Mouse (Mus musculus): Measurements from ENCODE around the gene Dcaf8. TPM values are rescaled to one million over a fixed set of nuclear protein-coding genes. Genes with fewer than 3 reads are reported as not detected.

Gene Dcaf8
- total RNA-seq, 2 experiments from 2014 or later, result 165 to 181 TPM

- no peak for DNase-seq
- intact Hi-C loops (cut with DNase I), result loop anchor here (10.0 kb wide), 1 partner anchor 64 kb away; the partner anchor contains the start of gene Pea15a
Measured at GRCm38 (mm10) chr1:172140825-172141224, 7.1 kb upstream of the Dcaf8 start.

- intact Hi-C loops (cut with DNase I), result loop anchor here (10.0 kb wide), 1 partner anchor 63 kb away; the partner anchor contains the start of gene Pea15a
- DNase-seq, result no peak
Measured at GRCm38 (mm10) chr1:172141529-172141928, 6.4 kb upstream of the Dcaf8 start.

- intact Hi-C loops (cut with DNase I), result loop anchor here (10.0 kb wide), 1 partner anchor 61 kb away; the partner anchor contains the start of gene Pea15a
- peak in 1 of 2 experiments; percentile 42 for DNase-seq
Measured at GRCm38 (mm10) chr1:172143570-172143969, 4.3 kb upstream of the Dcaf8 start.

GRCm38 (mm10) chr1:172148279-172148954 is 533 bp downstream of the Dcaf8 start:
- intact Hi-C loops (cut with DNase I), result loop anchor here (5.0 to 10.0 kb wide), 3 partner anchors 56 to 164 kb away; partner anchors contain the start of gene Pea15a
- peak in 1 of 2 experiments; percentile 22 for DNase-seq

GRCm38 (mm10) chr1:172148955-172149815 is 1.3 kb downstream of the Dcaf8 start:
- intact Hi-C loops (cut with DNase I), result loop anchor here (5.0 to 10.0 kb wide), 3 partner anchors 56 to 163 kb away; partner anchors contain the start of gene Pea15a
- DNase-seq, result no peak

- intact Hi-C loops (cut with DNase I), result no loop called here
- no peak for DNase-seq
Measured at GRCm38 (mm10) chr1:172154536-172154935, 6.7 kb downstream of the Dcaf8 start.

- no peak for DNase-seq
- intact Hi-C loops (cut with DNase I), result no loop called here
Measured at GRCm38 (mm10) chr1:172155518-172155917, 7.6 kb downstream of the Dcaf8 start.

- DNase-seq, result no peak
Measured at GRCm38 (mm10) chr1:172159970-172160369, 12.1 kb downstream of the Dcaf8 start.

GRCm38 (mm10) chr1:172160508-172160907 is 12.6 kb downstream of the Dcaf8 start:
- no peak for DNase-seq
- intact Hi-C loops (cut with DNase I), result loop anchor here (5.0 kb wide), 1 partner anchor 87 kb away; no protein-coding TSS in a partner anchor

More at GRCm38 (mm10) chr1:172159970-172160369, 12.1 kb downstream of the Dcaf8 start:
- intact Hi-C loops (cut with DNase I), result loop anchor here (5.0 kb wide), 1 partner anchor 87 kb away; no protein-coding TSS in a partner anchor

GRCm38 (mm10) chr1:172162009-172162408 is 14.1 kb downstream of the Dcaf8 start:
- DNase-seq, result no peak
- intact Hi-C loops (cut with DNase I), result loop anchor here (5.0 kb wide), 1 partner anchor 85 kb away; no protein-coding TSS in a partner anchor

GRCm38 (mm10) chr1:172162959-172163358 is 15.1 kb downstream of the Dcaf8 start:
- intact Hi-C loops (cut with DNase I), result loop anchor here (5.0 kb wide), 1 partner anchor 84 kb away; no protein-coding TSS in a partner anchor
- no peak for DNase-seq

GRCm38 (mm10) chr1:172167911-172168310 is 20.0 kb downstream of the Dcaf8 start:
- intact Hi-C loops (cut with DNase I), result no loop called here
- DNase-seq, result no peak

- no peak for DNase-seq
- intact Hi-C loops (cut with DNase I), result no loop called here
Measured at GRCm38 (mm10) chr1:172169809-172170208, 21.9 kb downstream of the Dcaf8 start.

- intact Hi-C loops (cut with DNase I), result no loop called here
- DNase-seq, result no peak
Measured at GRCm38 (mm10) chr1:172172381-172172780, 24.5 kb downstream of the Dcaf8 start.

- intact Hi-C loops (cut with DNase I), result no loop called here
- DNase-seq, result no peak
Measured at GRCm38 (mm10) chr1:172173181-172173580, 25.3 kb downstream of the Dcaf8 start.

- DNase-seq, result no peak
Measured at GRCm38 (mm10) chr1:172177791-172178190, 29.9 kb downstream of the Dcaf8 start.

GRCm38 (mm10) chr1:172179102-172179501 is 31.2 kb downstream of the Dcaf8 start:
- intact Hi-C loops (cut with DNase I), result no loop called here
- DNase-seq, result no peak

More at GRCm38 (mm10) chr1:172177791-172178190, 29.9 kb downstream of the Dcaf8 start:
- intact Hi-C loops (cut with DNase I), result no loop called here

- intact Hi-C loops (cut with DNase I), result no loop called here
- no peak for DNase-seq
Measured at GRCm38 (mm10) chr1:172180881-172181280, 33.0 kb downstream of the Dcaf8 start.

GRCm38 (mm10) chr1:172181777-172182176 is 33.9 kb downstream of the Dcaf8 start:
- DNase-seq, result no peak
- intact Hi-C loops (cut with DNase I), result no loop called here

- DNase-seq, result no peak
- intact Hi-C loops (cut with DNase I), result no loop called here
Measured at GRCm38 (mm10) chr1:172183056-172183455, 35.2 kb downstream of the Dcaf8 start.

- intact Hi-C loops (cut with DNase I), result no loop called here
- no peak for DNase-seq
Measured at GRCm38 (mm10) chr1:172183915-172184314, 36.0 kb downstream of the Dcaf8 start.

Measured in gastrocnemius, postnatal 36 days (tissue).